Mouse (Mus musculus): ENCODE measurements around the gene Crtc2. TPM values are rescaled to one million over a fixed set of nuclear protein-coding genes. Genes with fewer than 3 reads are reported as not detected.

The Crtc2 gene
- polyA plus RNA-seq, 1 experiment from 2014 or later = 9.8 TPM

DNA sequence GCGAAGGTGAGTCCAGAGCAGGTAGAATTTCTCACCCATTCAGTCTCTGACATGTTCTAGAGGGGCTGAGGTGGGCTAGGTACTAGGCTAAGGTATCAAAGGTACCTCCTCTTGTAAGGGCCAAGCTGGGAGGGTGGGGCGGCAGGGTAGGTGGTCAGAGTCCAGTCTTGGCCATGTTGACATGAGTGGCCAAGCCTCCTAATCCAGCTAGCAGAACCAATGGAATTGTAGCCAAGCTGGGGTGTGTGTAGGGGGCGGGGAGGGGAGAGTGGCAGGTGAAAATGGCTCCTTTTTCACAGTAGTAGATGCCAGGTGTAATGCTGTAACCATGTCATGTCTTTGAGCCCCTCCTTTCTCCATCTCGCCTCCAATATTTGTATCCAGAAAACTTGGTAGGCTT, 4.6 kb downstream of the Crtc2 start:
- DNase-seq (ENCODE audit: low spot score) (no peak), ATAC-seq (ENCODE audit: insufficient read depth, low FRiP score, low TSS enrichment) (no peak)
- no peak overlapping the region for H3K4me3 ChIP-seq (ENCODE audit: low read depth, low read length)
- H3K36me3 ChIP-seq (ENCODE audit: control insufficient read depth, insufficient read depth, low read length) = peaks cover 18% of the 10 kb centered on the region
- no peaks in the 10 kb centered on the region for H3K27me3 ChIP-seq (ENCODE audit: control insufficient read depth, insufficient read depth, low read length)
- WGBS = 90% methylated on average over 4 of the region's 4 CpGs
- no peak overlapping the region for H3K27ac ChIP-seq (ENCODE audit: low read depth, low read length)
- no peak overlapping the region for H3K4me2 ChIP-seq (ENCODE audit: low read depth)
- H3K9ac ChIP-seq (ENCODE audit: low read length) = no peak overlapping the region
- no peaks in the 10 kb centered on the region for H3K9me3 ChIP-seq (ENCODE audit: control insufficient read depth, low read length)
- H3K4me1 ChIP-seq (ENCODE audit: control insufficient read depth, insufficient read depth, low read length) = peaks cover 6% of the 10 kb centered on the region

DNA sequence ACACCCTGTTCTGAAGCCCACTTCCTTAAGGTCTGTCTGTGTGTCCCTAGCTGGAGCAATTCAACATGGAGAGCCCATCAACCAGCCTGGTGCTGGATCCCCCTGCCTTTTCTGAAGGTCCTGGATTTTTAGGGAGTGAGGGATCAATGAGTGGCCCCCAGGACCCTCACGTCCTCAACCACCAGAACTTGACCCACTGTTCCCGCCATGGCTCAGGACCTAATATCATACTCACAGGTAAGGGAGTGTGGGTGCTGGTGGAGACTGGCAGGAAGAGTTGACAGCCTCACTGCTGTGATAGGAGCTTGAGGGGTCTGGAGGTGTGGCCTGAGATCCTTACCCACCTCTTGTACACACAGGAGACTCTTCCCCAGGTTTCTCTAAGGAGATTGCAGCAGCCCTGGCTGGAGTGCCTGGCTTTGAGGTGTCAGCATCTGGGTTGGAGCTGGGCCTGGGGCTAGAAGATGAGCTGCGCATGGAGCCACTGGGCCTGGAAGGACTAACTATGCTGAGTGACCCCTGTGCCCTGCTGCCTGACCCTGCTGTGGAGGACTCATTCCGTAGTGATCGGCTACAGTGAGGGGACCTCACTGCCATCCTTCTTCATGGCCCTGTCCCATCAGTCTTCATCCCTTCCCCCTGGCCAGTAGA, 9.3 kb downstream of the Crtc2 start:
- Histone ChIP-seq H3K4me2 (ENCODE audit: low read depth) (no peak overlapping the region), H3K4me3 (ENCODE audit: low read depth, low read length) (no peak overlapping the region), H3K9ac (ENCODE audit: low read length) (no peak overlapping the region), H3K9me3 (ENCODE audit: control insufficient read depth, low read length) (no peaks in the 10 kb centered on the region), H3K4me1 (ENCODE audit: control insufficient read depth, insufficient read depth, low read length) (peaks cover 7% of the 10 kb centered on the region), H3K36me3 (ENCODE audit: control insufficient read depth, insufficient read depth, low read length) (peaks cover 21% of the 10 kb centered on the region), H3K27me3 (ENCODE audit: control insufficient read depth, insufficient read depth, low read length) (no peaks in the 10 kb centered on the region), H3K27ac (ENCODE audit: low read depth, low read length) (no peak overlapping the region)
- ATAC-seq (ENCODE audit: insufficient read depth, low FRiP score, low TSS enrichment) = no peak
- DNase-seq (ENCODE audit: low spot score) = no peak
- WGBS = 90% methylated on average over 5 of the region's 5 CpGs

DNA sequence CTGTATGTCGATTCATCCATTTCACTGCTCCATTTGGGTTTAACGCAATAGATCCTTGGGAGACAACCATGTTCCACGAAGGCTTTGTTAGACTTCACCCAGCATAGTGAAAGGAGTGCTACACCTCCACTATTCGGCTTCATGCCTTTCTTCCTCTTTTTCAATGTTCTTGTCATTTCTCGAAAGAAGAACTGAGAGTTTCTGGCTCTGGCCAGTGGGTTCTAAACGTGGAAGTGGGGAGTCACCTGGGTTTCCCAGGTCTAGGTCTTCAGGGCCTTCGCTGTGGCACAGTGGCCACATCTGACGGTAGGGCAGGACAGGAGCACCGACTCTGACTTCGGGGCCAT, 10.7 kb downstream of the Crtc2 start:
- ATAC-seq (ENCODE audit: insufficient read depth, low FRiP score, low TSS enrichment) = no peak
- peaks cover 15% of the 10 kb centered on the region for H3K36me3 ChIP-seq (ENCODE audit: control insufficient read depth, insufficient read depth, low read length)
- no peak for DNase-seq (ENCODE audit: low spot score)
- WGBS = 38% methylated on average over 10 of the region's 10 CpGs
- peak overlapping the region; percentile 89; the same call in 1 of the 2 replicates for H3K4me2 ChIP-seq (ENCODE audit: low read depth)
- peak overlapping the region; percentile 87 for H3K4me3 ChIP-seq (ENCODE audit: low read depth, low read length)
- peak overlapping the region; percentile 92; the same call in 1 of the 2 replicates for H3K27ac ChIP-seq (ENCODE audit: low read depth, low read length)
- no peaks in the 10 kb centered on the region for H3K27me3 ChIP-seq (ENCODE audit: control insufficient read depth, insufficient read depth, low read length)
- peak overlapping the region; percentile 10; the same call in 1 of the 2 replicates for H3K9ac ChIP-seq (ENCODE audit: low read length)
- no peaks in the 10 kb centered on the region for H3K9me3 ChIP-seq (ENCODE audit: control insufficient read depth, low read length)
- peaks cover 7% of the 10 kb centered on the region for H3K4me1 ChIP-seq (ENCODE audit: control insufficient read depth, insufficient read depth, low read length)

DNA sequence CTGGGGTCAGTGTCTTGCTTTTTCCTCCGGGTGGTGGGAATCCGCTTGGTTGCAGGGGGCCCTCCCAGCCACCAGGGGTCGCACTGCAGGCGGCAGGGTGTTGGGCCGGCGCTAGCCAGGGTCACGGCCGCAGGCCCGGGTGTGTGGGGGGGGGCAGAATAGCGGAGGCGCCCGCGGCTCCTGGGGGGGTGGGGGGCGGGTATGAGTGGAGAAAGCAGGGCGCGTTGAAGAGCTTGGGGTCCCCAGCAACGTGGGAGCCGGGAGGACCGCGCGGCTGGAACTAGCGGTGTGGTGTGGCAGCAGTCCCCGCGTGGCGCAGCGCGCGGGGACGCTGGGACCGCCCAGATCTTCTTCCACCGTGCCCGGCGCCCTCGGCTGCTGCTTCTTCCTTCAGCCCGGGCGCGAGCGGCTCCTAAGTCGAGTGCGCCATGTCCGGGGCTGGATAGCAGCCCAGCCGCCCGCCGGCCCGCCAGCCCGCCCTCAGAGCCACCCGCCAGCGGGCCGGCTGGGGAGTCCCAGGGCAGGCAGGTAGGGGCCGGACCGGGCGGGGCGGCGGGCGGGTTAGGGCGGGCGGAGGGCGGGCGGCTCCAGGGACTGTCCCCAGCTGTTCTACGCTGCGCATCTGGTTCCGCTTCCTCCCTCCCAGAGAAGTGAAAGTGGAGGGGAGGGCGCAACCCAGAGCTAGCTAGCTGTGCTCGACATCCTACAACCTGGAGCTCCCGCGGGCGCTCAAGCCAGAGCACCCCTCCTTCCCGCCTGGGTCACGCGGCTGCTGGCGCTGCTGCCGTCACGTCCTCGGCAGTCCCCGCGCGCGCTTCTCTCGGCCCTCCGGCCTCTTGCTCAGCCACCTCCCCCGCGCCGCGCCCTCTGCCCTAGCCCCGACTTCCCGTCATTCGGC, 11.3 kb downstream of the Crtc2 start, which contains the start of gene Dennd4b:
Gene Dennd4b, plus strand, starts transcription at position 152 of the 898 bp plus-strand sequence.
- H3K4me2 ChIP-seq (ENCODE audit: low read depth) = peak within 1 kb of the TSS; percentile 89
- peak within 1 kb of the TSS; percentile 87 for H3K4me3 ChIP-seq (ENCODE audit: low read depth, low read length)
- peaks cover 13% of the 10 kb centered on the region for H3K36me3 ChIP-seq (ENCODE audit: control insufficient read depth, insufficient read depth, low read length)
- peak within 1 kb of the TSS; percentile 92 for H3K27ac ChIP-seq (ENCODE audit: low read depth, low read length)
- peak; percentile 87 for DNase-seq (ENCODE audit: low spot score)
- H3K27me3 ChIP-seq (ENCODE audit: control insufficient read depth, insufficient read depth, low read length) = no peaks in the 10 kb centered on the region
- peak; percentile 81 for ATAC-seq (ENCODE audit: insufficient read depth, low FRiP score, low TSS enrichment)
- WGBS = under 1% methylated on average over 43 of the region's 87 CpGs
- H3K9ac ChIP-seq (ENCODE audit: low read length) = peak within 1 kb of the TSS; percentile 95
- peaks cover 7% of the 10 kb centered on the region for H3K4me1 ChIP-seq (ENCODE audit: control insufficient read depth, insufficient read depth, low read length)
- H3K9me3 ChIP-seq (ENCODE audit: control insufficient read depth, low read length) = no peaks in the 10 kb centered on the region

DNA sequence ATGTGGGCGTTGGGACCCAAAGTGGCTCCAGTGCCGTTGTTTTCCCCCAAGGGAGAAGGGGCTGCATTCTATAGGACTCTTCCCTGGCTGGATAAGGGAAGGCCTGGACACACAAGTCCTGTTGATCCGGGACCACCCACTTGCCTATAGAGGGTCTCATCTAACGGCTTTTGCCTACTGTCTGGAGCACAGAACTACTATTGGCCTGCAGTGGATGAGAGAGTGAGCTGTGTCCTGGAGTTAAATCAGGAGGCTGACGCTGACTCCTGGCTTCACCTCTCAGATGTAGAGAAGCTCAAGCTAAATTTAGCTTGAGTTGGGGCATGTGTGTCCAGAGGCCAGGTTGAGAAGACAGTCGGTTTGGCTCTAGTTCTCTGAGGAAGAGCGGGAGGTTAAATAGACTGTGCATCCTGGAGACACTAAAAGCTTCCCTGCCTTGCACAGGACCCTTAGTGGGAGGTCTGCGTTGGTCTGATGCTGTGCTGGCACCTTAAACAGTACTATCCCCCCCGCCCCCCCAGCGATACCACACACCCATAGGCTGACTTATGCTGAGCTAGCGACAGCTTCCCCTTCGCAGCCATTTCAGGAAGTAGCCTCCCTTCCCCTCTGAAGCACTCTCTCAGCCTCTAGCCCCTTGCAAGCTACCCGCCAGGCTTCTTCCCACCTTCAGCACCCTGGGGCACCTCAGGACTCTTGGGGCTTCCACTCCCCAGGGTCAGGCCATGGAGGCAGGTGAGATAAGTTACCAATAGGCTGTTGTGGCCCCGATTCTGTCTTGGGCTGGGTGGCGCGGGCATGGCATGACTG, 12.2 kb downstream of the Crtc2 start:
- H3K4me1 ChIP-seq (ENCODE audit: control insufficient read depth, insufficient read depth, low read length) = peaks cover 7% of the 10 kb centered on the region
- peaks cover 10% of the 10 kb centered on the region for H3K36me3 ChIP-seq (ENCODE audit: control insufficient read depth, insufficient read depth, low read length)
- H3K4me2 ChIP-seq (ENCODE audit: low read depth) = peak overlapping the region; percentile 89
- H3K27ac ChIP-seq (ENCODE audit: low read depth, low read length) = peak overlapping the region; percentile 92
- no peak for DNase-seq (ENCODE audit: low spot score)
- WGBS = 26% methylated on average over 16 of the region's 16 CpGs
- peak overlapping the region; percentile 87 for H3K4me3 ChIP-seq (ENCODE audit: low read depth, low read length)
- no peaks in the 10 kb centered on the region for H3K27me3 ChIP-seq (ENCODE audit: control insufficient read depth, insufficient read depth, low read length)
- ATAC-seq (ENCODE audit: insufficient read depth, low FRiP score, low TSS enrichment) = no peak; the same call in 1 of the 2 replicates
- H3K9me3 ChIP-seq (ENCODE audit: control insufficient read depth, low read length) = no peaks in the 10 kb centered on the region
- H3K9ac ChIP-seq (ENCODE audit: low read length) = peak overlapping the region; percentile 95

DNA sequence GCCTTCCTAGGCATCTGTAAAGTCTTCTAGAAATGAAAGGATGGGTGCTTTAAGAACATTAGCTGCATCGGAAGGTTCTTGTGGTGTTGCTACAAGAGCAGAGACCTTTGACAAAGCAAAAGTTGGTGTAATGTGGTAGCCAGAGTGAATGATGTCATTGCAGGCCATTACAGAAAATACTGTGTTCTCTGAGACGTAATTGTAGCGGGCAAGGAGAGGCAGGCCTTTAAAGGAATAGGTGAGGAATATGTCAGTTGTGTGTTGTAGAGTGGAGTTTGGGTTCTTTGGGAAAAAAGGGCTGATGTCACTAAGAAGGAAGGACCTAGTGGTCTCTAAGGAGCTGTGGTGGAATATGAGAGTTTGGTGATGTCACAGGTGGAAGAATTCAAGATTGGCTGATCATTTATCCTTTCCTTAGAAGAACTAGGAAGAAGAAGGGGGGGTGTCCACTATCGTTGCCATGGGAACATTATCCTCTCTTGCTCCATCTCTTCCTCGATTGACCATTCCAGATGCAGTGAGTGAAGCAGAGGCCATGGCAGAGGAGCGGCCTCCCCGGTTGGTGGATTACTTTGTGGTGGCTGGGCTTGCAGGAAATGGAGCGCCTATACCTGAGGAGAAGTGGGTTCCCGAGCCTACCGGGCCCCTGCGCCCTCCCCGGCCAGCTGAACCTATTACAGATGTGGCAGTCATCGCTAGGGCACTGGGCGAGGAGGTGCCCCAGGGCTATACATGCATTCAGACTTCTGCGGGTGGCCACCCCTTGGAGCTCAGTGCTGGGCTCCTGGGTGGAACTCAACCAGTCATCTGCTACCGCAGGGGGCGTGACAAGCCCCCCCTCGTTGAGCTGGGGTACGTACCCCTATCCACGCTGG, 13.2 kb downstream of the Crtc2 start:
- Histone ChIP-seq H3K9me3 (ENCODE audit: control insufficient read depth, low read length) (no peaks in the 10 kb centered on the region), H3K4me3 (ENCODE audit: low read depth, low read length) (no peak overlapping the region), H3K4me2 (ENCODE audit: low read depth) (peak overlapping the region; percentile 6; the same call in 1 of the 2 replicates), H3K36me3 (ENCODE audit: control insufficient read depth, insufficient read depth, low read length) (peaks cover 10% of the 10 kb centered on the region), H3K27me3 (ENCODE audit: control insufficient read depth, insufficient read depth, low read length) (no peaks in the 10 kb centered on the region), H3K4me1 (ENCODE audit: control insufficient read depth, insufficient read depth, low read length) (peaks cover 7% of the 10 kb centered on the region), H3K27ac (ENCODE audit: low read depth, low read length) (no peak overlapping the region), H3K9ac (ENCODE audit: low read length) (no peak overlapping the region)
- DNase-seq (ENCODE audit: low spot score) (no peak), ATAC-seq (ENCODE audit: insufficient read depth, low FRiP score, low TSS enrichment) (no peak)
- 92% methylated on average over 20 of the region's 20 CpGs for WGBS

DNA sequence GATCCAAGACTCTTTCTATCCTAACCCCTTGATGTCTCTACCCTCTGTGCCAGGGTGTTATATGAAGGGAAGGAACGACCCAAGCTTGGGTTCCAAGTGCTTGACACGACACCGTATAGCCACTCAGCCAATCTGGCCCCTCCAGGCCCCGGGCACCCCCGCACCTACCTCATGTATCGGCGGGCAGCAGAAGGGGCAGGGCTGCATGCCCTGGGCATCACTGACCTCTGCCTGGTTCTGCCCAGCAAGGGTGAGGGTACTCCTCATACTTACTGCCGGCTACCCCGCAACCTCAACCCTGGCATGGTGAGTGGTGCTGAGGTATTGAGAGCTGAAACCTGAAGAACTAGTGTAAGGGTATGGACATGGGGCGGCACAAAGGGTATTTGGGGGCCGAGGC, 14.2 kb downstream of the Crtc2 start:
- no peaks in the 10 kb centered on the region for H3K27me3 ChIP-seq (ENCODE audit: control insufficient read depth, insufficient read depth, low read length)
- ATAC-seq (ENCODE audit: insufficient read depth, low FRiP score, low TSS enrichment) = no peak
- H3K36me3 ChIP-seq (ENCODE audit: control insufficient read depth, insufficient read depth, low read length) = peaks cover 8% of the 10 kb centered on the region
- no peaks in the 10 kb centered on the region for H3K9me3 ChIP-seq (ENCODE audit: control insufficient read depth, low read length)
- H3K4me1 ChIP-seq (ENCODE audit: control insufficient read depth, insufficient read depth, low read length) = peaks cover 7% of the 10 kb centered on the region
- no peak overlapping the region for H3K9ac ChIP-seq (ENCODE audit: low read length)
- WGBS = 90% methylated on average over 11 of the region's 11 CpGs
- no peak for DNase-seq (ENCODE audit: low spot score)
- H3K4me3 ChIP-seq (ENCODE audit: low read depth, low read length) = no peak overlapping the region
- H3K4me2 ChIP-seq (ENCODE audit: low read depth) = no peak overlapping the region
- no peak overlapping the region for H3K27ac ChIP-seq (ENCODE audit: low read depth, low read length)

DNA sequence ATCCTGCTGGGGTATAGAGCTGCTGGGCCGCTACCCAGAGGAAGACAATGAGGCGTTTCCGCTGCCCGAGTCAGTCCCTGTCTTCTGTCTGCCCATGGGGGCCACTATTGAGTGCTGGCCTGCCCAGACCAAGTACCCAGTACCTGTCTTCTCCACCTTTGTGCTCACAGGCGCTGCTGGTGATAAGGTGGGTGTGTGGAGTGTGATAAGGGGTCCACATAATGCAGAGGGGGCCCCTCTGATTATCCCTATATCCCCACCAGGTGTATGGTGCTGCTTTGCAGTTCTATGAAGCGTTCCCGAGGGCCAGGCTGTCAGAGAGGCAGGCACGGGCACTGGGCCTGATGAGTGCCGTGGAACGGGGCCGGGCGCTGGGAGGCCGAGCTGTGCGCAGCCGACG, 15.0 kb downstream of the Crtc2 start:
- H3K4me3 ChIP-seq (ENCODE audit: low read depth, low read length) = no peak overlapping the region
- no peaks in the 10 kb centered on the region for H3K9me3 ChIP-seq (ENCODE audit: control insufficient read depth, low read length)
- no peaks in the 10 kb centered on the region for H3K27me3 ChIP-seq (ENCODE audit: control insufficient read depth, insufficient read depth, low read length)
- no peak overlapping the region for H3K27ac ChIP-seq (ENCODE audit: low read depth, low read length)
- H3K4me1 ChIP-seq (ENCODE audit: control insufficient read depth, insufficient read depth, low read length) = peaks cover 7% of the 10 kb centered on the region
- ATAC-seq (ENCODE audit: insufficient read depth, low FRiP score, low TSS enrichment) (no peak), DNase-seq (ENCODE audit: low spot score) (no peak)
- peaks cover 4% of the 10 kb centered on the region for H3K36me3 ChIP-seq (ENCODE audit: control insufficient read depth, insufficient read depth, low read length)
- 88% methylated on average over 16 of the region's 16 CpGs for WGBS
- H3K4me2 ChIP-seq (ENCODE audit: low read depth) = no peak overlapping the region
- H3K9ac ChIP-seq (ENCODE audit: low read length) = no peak overlapping the region
